Mouse (Mus musculus) G1E (cell line): ENCODE measurements around the gene Dtx3.

Experiments
- CTCF ChIP-seq: IDR thresholded peaks from 2 replicates; pipeline ENCODE4 v1.5.1; 2012; ENCODE audit warnings: low read depth, low read length, inconsistent platforms, mixed read lengths
- GATA1 ChIP-seq: IDR thresholded peaks from 2 replicates; pipeline ENCODE4 v1.6.1; 2012; ENCODE audit warnings: borderline replicate concordance, low read length, inconsistent platforms, mixed read lengths
- POLR2AphosphoS5 ChIP-seq: IDR thresholded peaks from 2 replicates; pipeline ENCODE4 v1.6.1; 2012; ENCODE audit warnings: low read depth, low read length, inconsistent platforms; ENCODE audit not compliant: insufficient replicate concordance
- TAL1 ChIP-seq: conservative IDR thresholded peaks from 2 replicates; pipeline ENCODE4 v1.6.1; 2012; ENCODE audit warnings: low read depth, low read length, inconsistent platforms, mixed read lengths

DNA sequence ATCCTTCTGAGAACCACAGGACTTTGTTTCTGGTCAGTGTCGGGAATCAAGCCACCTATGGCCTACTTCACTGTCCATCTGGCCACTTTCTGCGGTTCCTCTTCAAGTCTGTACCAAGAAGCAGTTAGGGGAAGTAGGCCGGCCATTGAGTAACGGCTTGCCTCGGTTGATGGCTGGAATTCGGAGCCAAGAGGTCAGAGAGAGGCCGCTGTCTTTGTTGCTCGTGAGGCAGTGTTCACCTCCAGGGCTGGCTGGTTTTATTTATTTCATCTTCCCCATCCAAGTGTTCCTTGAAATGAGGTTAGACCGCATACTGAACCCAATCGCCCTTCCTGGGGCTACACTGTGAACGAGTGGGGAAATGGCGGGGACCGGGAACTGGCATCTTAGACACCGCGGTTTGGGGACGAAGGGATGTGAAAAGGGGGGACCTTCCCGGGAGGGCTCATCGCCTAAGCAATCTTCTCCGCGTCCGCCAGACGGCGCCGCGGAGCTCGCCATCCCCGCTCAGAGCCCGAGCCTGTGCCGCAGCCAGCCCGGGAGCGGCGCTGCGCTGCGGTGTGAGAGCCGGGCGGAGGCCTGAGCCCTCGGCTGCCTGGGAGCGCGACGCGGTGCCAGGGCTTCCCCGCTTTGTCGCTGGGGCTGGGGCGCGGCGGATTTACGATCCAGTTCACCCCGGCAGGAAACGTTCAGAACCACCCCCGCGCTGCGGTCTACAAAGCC, 30.7 kb downstream of the Dtx3 start, which contains the start of gene B4galnt1:
- TF ChIP-seq CTCF (peak; percentile 89), GATA1 (no peak), TAL1 (no peak), POLR2AphosphoS5 (no peak)
